Mouse (Mus musculus): ENCODE data around the gene Ccp110.

The Ccp110 gene

GRCm38 (mm10) chr7:118738730-118739129 lies 26.4 kb downstream of the Ccp110 start:
- TF ChIP-seq POU5F1 (IDR thresholded peaks at IDR 0.05; ENCODE audit: borderline replicate concordance, low read length): no peak
- no peak for TF ChIP-seq NANOG (IDR thresholded peaks at IDR 0.05; ENCODE audit: borderline replicate concordance, low read length)
- TF ChIP-seq CTCF (conservative IDR thresholded peaks at IDR 0.05; ENCODE audit: low read length): peak; percentile 44
- Histone ChIP-seq H3K27me3 (ENCODE audit: insufficient read depth, low read length) (no peaks in the 10 kb centered on the region), H3K36me3 (ENCODE audit: insufficient read depth, low read length) (peaks cover 12% of the 10 kb centered on the region), H3K4me3 (replicated peaks; ENCODE audit: low read length) (no peak overlapping the region), H3K4me1 (replicated peaks; ENCODE audit: low read depth, low read length) (peaks cover 21% of the 10 kb centered on the region), H3K9me3 (ENCODE audit: low read length) (no peaks in the 10 kb centered on the region)

GRCm38 (mm10) chr7:118739975-118740531 lies 27.7 kb downstream of the Ccp110 start, which contains the start of gene Vps35l:
Gene Vps35l (plus strand): TSS chr7:118740226.
- H3K27me3 ChIP-seq (ENCODE audit: insufficient read depth, low read length): no peaks in the 10 kb centered on the region
- peaks cover 21% of the 10 kb centered on the region for H3K4me1 ChIP-seq (replicated peaks; ENCODE audit: low read depth, low read length)
- peak; percentile 82 for TF ChIP-seq CTCF (conservative IDR thresholded peaks at IDR 0.05; ENCODE audit: low read length)
- TF ChIP-seq NANOG (IDR thresholded peaks at IDR 0.05; ENCODE audit: borderline replicate concordance, low read length): no peak
- TF ChIP-seq POU5F1 (IDR thresholded peaks at IDR 0.05; ENCODE audit: borderline replicate concordance, low read length): no peak

GRCm38 (mm10) chr7:118740532-118741338 lies 28.4 kb downstream of the Ccp110 start:
- TF ChIP-seq NANOG (IDR thresholded peaks at IDR 0.05; ENCODE audit: borderline replicate concordance, low read length) (no peak), POU5F1 (IDR thresholded peaks at IDR 0.05; ENCODE audit: borderline replicate concordance, low read length) (no peak), CTCF (conservative IDR thresholded peaks at IDR 0.05; ENCODE audit: low read length) (no peak)
- Histone ChIP-seq H3K9me3 (ENCODE audit: low read length) (no peaks in the 10 kb centered on the region), H3K4me3 (replicated peaks; ENCODE audit: low read length) (peak overlapping the region; percentile 85), H3K36me3 (ENCODE audit: insufficient read depth, low read length) (peaks cover 4% of the 10 kb centered on the region; the same call in 1 of the 2 replicates), H3K27me3 (ENCODE audit: insufficient read depth, low read length) (no peaks in the 10 kb centered on the region), H3K4me1 (replicated peaks; ENCODE audit: low read depth, low read length) (peaks cover 22% of the 10 kb centered on the region)

More at GRCm38 (mm10) chr7:118739975-118740531, 27.7 kb downstream of the Ccp110 start, which contains the start of gene Vps35l:
- H3K9me3 ChIP-seq (ENCODE audit: low read length): no peaks in the 10 kb centered on the region
- peaks cover 7% of the 10 kb centered on the region for H3K36me3 ChIP-seq (ENCODE audit: insufficient read depth, low read length)
- peak within 1 kb of the TSS; percentile 85 for H3K4me3 ChIP-seq (replicated peaks; ENCODE audit: low read length)

GRCm38 (mm10) chr7:118742278-118742677 lies 29.9 kb downstream of the Ccp110 start:
- TF ChIP-seq NANOG (IDR thresholded peaks at IDR 0.05; ENCODE audit: borderline replicate concordance, low read length) (no peak), POU5F1 (IDR thresholded peaks at IDR 0.05; ENCODE audit: borderline replicate concordance, low read length) (no peak), CTCF (conservative IDR thresholded peaks at IDR 0.05; ENCODE audit: low read length) (no peak)

GRCm38 (mm10) chr7:118744766-118745165 lies 32.4 kb downstream of the Ccp110 start:
- no peaks in the 10 kb centered on the region for H3K9me3 ChIP-seq (ENCODE audit: low read length)
- no peak overlapping the region for H3K4me3 ChIP-seq (replicated peaks; ENCODE audit: low read length)
- peaks cover 37% of the 10 kb centered on the region for H3K4me1 ChIP-seq (replicated peaks; ENCODE audit: low read depth, low read length)
- TF ChIP-seq POU5F1 (IDR thresholded peaks at IDR 0.05; ENCODE audit: borderline replicate concordance, low read length): no peak
- no peak for TF ChIP-seq NANOG (IDR thresholded peaks at IDR 0.05; ENCODE audit: borderline replicate concordance, low read length)
- TF ChIP-seq CTCF (conservative IDR thresholded peaks at IDR 0.05; ENCODE audit: low read length): no peak
- peaks cover 42% of the 10 kb centered on the region for H3K36me3 ChIP-seq (ENCODE audit: insufficient read depth, low read length)
- H3K27me3 ChIP-seq (ENCODE audit: insufficient read depth, low read length): no peaks in the 10 kb centered on the region

More at GRCm38 (mm10) chr7:118742278-118742677, 29.9 kb downstream of the Ccp110 start:
- Histone ChIP-seq H3K9me3 (ENCODE audit: low read length) (no peaks in the 10 kb centered on the region), H3K4me3 (replicated peaks; ENCODE audit: low read length) (no peak overlapping the region), H3K4me1 (replicated peaks; ENCODE audit: low read depth, low read length) (peaks cover 36% of the 10 kb centered on the region), H3K27me3 (ENCODE audit: insufficient read depth, low read length) (no peaks in the 10 kb centered on the region), H3K36me3 (ENCODE audit: insufficient read depth, low read length) (peaks cover 17% of the 10 kb centered on the region)

GRCm38 (mm10) chr7:118747891-118748672 lies 35.7 kb downstream of the Ccp110 start:
- TF ChIP-seq POU5F1 (IDR thresholded peaks at IDR 0.05; ENCODE audit: borderline replicate concordance, low read length): no peak
- no peak for TF ChIP-seq NANOG (IDR thresholded peaks at IDR 0.05; ENCODE audit: borderline replicate concordance, low read length)
- no peak for TF ChIP-seq CTCF (conservative IDR thresholded peaks at IDR 0.05; ENCODE audit: low read length)
- H3K9me3 ChIP-seq (ENCODE audit: low read length): no peaks in the 10 kb centered on the region

GRCm38 (mm10) chr7:118749706-118750105 lies 37.4 kb downstream of the Ccp110 start:
- Histone ChIP-seq H3K27me3 (ENCODE audit: insufficient read depth, low read length) (no peaks in the 10 kb centered on the region), H3K36me3 (ENCODE audit: insufficient read depth, low read length) (peaks cover 77% of the 10 kb centered on the region), H3K9me3 (ENCODE audit: low read length) (no peaks in the 10 kb centered on the region), H3K4me1 (replicated peaks; ENCODE audit: low read depth, low read length) (peaks cover 27% of the 10 kb centered on the region), H3K4me3 (replicated peaks; ENCODE audit: low read length) (no peak overlapping the region)
- TF ChIP-seq CTCF (conservative IDR thresholded peaks at IDR 0.05; ENCODE audit: low read length) (no peak), NANOG (IDR thresholded peaks at IDR 0.05; ENCODE audit: borderline replicate concordance, low read length) (no peak), POU5F1 (IDR thresholded peaks at IDR 0.05; ENCODE audit: borderline replicate concordance, low read length) (no peak)

More at GRCm38 (mm10) chr7:118747891-118748672, 35.7 kb downstream of the Ccp110 start:
- Histone ChIP-seq H3K4me3 (replicated peaks; ENCODE audit: low read length) (no peak overlapping the region), H3K27me3 (ENCODE audit: insufficient read depth, low read length) (no peaks in the 10 kb centered on the region), H3K4me1 (replicated peaks; ENCODE audit: low read depth, low read length) (peaks cover 32% of the 10 kb centered on the region), H3K36me3 (ENCODE audit: insufficient read depth, low read length) (peaks cover 70% of the 10 kb centered on the region)

GRCm38 (mm10) chr7:118751625-118752024 lies 39.3 kb downstream of the Ccp110 start:
- Histone ChIP-seq H3K27me3 (ENCODE audit: insufficient read depth, low read length) (no peaks in the 10 kb centered on the region), H3K4me1 (replicated peaks; ENCODE audit: low read depth, low read length) (peaks cover 26% of the 10 kb centered on the region), H3K36me3 (ENCODE audit: insufficient read depth, low read length) (peaks cover 85% of the 10 kb centered on the region), H3K4me3 (replicated peaks; ENCODE audit: low read length) (no peak overlapping the region), H3K9me3 (ENCODE audit: low read length) (no peaks in the 10 kb centered on the region)
- TF ChIP-seq POU5F1 (IDR thresholded peaks at IDR 0.05; ENCODE audit: borderline replicate concordance, low read length): no peak
- TF ChIP-seq NANOG (IDR thresholded peaks at IDR 0.05; ENCODE audit: borderline replicate concordance, low read length): no peak
- TF ChIP-seq CTCF (conservative IDR thresholded peaks at IDR 0.05; ENCODE audit: low read length): no peak

Measured in E14TG2a.4 (cell line).